Mouse (Mus musculus) bone marrow, adult 2 months (tissue): ENCODE results near the gene Dclk1.

Experiments
- CTCF ChIP-seq: fragments of 200-500 bp; IDR thresholded peaks from 2 replicates; pipeline ENCODE4 v1.5.1; 2011; ENCODE audit warnings: low read length, control low read depth; ENCODE audit not compliant: control insufficient read depth, insufficient read depth
- POLR2A ChIP-seq: fragments of 200-500 bp; IDR thresholded peaks from 2 replicates; pipeline ENCODE4 v1.6.1; 2011; ENCODE audit warnings: low read depth, mild to moderate bottlenecking, control low read depth, low read length, borderline replicate concordance; ENCODE audit not compliant: control insufficient read depth

DNA sequence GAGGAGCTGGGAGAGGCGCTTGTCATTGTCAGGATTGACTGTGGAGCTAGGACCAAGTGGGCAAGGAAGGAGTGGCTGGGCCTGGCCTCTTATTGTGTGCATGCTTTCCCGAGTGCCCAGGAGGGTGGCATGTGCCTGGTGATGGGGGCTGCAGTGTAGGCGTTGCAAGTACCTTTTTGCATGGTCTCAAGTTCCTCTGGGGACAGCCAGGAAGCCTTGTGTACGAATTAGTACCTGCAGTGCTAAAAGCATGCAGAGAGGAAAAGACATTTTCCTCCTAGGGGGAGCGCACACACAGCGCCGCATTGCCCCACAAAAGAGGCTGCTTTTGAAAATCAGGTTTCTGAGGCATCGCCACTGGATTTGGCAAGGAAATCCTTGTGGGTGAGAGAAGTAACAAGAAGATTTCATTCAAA lies 900 bp downstream of the Dclk1 start:
- TF ChIP-seq CTCF (no peak), POLR2A (no peak)
